Mouse (Mus musculus) gastrocnemius, adult 18-20 months (tissue): ENCODE measurements around the gene AW549877. TPM values are rescaled to one million over a fixed set of nuclear protein-coding genes. Genes with fewer than 3 reads are reported as not detected.
A peak's percentile ranks its signal among the peaks of the same experiment; 100 is the strongest.

ENCODE experiments used
- DNase-seq: peaks from one replicate; pipeline ENCODE4 v3.0.0; 2021; ENCODE audit warnings: low spot score
- long read RNA-seq, 2 experiments: library from polyadenylated mRNA; stranded (forward); transcript quantifications; one replicate each; pipeline ENCODE4 v2.0.0; 2021
- total RNA-seq, 2 experiments: library from RNA; stranded (reverse); gene quantifications; 2 replicates each; pipeline ENCODE4 v1.2.3; 2021

AW549877 gene
- total RNA-seq, result 10 to 100 TPM; 10.5 to 12.1 TPM
- long read RNA-seq, experiment 1, full-length matches to known transcripts, result 7 of 9 reads
- long read RNA-seq, experiment 1, partial matches to known transcripts, result 0 of 9 reads
- long read RNA-seq, experiment 1, other reads (novel, unspliced or antisense), result 2 of 9 reads
- long read RNA-seq, experiment 2, full-length matches to known transcripts, result 10 of 15 reads
- long read RNA-seq, experiment 2, partial matches to known transcripts, result 0 of 15 reads
- long read RNA-seq, experiment 2, other reads (novel, unspliced or antisense), result 5 of 15 reads

DNA sequence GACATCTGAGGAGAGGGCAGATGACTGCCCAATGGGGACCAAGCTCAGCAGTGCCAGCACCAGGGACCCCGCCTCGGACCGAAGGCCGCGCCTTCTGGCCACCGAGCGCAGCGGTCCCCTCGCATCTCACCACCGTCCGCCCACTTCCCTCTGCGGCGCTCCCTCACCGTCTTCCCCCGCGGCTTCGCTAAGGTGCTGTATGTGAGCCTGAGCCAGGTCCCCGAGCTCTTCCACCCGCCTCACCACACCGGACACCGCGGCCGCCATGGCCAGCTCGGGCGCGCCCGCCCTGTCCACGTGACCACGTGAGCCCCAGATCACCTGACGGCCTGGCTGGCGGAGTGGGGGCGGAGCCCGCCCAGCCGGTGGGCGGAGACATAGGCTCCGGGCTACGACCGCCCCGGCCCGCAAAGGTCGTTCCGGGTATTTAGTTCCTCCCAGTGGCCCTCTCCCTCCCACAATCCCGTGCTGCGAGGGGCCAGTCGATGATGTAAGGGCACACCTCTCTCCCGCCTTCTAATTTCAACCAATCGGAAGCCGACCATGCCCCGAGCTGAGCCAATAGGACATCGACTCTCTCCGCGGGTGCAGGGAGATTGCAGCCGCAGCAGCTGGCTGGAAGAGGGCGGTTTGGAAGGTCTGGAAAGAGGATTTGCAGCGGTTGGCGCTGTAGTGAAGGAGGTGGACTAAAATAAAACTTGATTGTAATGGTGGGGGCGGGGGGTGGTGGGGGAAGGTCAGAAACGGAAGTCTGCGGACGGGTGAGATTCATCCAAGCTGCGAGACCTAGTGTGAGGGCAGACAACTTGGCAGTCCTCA is at the start of gene AW549877:
TSS of gene AW549877 (minus strand) at position 297 of the 819 bp plus-strand sequence.
- peak; percentile 98 for DNase-seq

DNA sequence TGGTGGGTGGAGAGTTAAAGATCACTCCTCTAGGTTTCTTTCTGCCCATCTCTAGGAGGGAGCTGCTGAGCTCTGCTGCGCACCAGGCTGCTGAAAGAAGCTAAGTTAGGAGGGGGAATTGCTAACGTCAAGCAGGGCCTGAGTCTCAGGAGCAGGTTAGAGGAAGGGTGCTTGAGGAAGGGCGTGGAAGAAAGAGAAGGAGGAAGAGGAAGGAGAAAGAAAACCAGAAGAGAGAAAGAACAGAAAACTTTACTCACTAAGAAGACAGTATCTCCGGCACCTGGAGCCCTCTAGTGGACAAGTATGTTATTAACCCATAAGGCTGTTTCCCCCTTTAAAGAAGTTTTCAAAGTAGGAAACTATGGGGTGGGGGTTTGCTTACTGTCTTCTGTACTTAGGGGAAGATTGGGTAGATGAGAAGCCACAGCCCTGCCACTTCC is 47.5 kb upstream of the AW549877 start:
- peak; percentile 24 for DNase-seq

- DNase-seq, result no peak
These were observed 46.9 kb upstream of the AW549877 start for GRCm38 (mm10) chr15:4042423-4042822.

GRCm38 (mm10) chr15:4033168-4034004 is 37.8 kb upstream of the AW549877 start:
- DNase-seq, result no peak

GRCm38 (mm10) chr15:4028960-4029359 is 33.4 kb upstream of the AW549877 start:
- no peak for DNase-seq

DNA sequence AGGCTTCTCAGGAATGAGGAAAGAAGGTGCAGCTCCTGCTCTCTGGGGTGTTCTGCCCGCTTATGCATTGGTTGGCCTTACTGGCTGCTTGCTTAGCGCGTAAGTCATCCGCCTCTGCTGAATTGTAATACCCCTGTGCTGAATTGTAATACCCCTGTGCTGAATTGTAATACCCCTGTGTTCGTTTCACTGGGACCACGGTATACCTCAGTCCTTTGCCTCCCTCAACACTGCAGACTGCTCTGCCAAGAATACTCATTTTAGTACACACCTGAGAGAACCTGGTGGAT is 32.8 kb upstream of the AW549877 start:
- no peak for DNase-seq

DNA sequence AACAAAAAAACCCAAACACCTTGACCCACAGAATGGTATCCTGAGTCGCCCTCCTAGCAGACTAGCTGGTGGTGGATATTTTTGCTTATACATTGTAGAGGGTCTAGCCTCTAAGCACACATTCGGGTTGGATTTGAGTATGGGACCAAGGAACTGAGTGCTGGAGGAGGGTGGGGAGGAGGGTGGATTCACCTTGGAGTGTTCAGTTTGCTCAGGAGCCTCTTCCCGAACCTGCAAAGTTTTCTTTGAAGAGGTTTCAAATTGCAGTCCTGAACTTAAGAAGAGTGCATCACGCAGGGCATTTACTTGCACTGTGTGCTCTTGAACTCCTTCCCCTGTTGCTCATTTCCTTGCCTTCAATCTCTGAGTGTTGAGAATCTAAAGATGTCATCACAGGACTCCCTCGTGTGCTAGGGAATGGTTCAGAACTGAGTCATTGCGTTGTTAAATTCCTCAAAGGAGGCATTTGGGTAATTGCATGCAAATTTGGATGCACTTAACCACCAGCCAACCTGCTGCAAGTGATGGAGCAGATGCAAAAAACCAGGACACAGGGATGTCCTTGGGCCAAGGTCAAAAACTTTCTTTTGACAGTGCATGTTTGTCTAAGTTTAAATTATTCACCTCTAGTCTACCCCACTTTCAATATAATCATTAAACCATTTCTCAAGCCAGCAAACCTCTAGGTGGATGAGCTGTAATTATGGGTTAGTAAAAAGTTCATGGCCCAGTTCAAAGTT is 32.3 kb upstream of the AW549877 start:
- DNase-seq, result no peak

DNA sequence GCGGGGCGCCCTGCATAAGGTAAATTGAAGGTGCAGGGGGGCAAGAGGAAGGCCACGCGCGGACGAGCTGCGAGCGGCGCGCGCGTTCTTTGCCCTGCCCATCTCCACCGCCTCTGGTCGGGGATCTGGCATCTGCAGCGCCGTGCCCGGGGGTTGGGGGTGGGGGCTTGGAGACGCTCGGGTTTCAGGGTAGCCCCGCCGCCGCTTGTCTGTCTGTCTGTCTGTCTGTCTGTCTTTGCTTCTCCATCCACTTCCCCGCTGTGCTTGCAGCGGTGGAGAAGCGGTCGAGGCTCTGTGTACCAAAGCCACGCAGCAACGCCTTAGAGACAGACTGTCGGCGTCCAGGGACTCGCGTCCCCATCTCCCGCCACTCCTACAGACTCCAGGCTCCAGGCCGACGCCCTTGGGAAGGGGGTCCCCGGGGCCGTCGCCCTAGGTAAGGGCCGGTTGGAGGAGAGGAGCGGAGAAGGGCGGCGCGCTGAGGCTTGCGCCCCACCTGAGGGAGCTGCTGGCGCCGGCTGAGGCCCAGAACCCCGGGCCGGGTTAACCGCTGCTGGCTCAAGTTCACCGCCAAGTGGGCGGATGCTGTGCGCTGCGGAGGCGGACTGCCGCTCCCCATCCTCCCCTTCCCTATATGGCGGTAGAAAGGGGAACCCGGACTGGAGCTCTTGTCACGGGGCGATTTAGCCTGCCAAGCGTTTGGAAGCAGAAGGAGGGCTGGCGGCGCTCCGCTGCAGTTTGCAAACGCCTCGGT is 31.5 kb upstream of the AW549877 start:
- peak; percentile 81 for DNase-seq

GRCm38 (mm10) chr15:4026231-4026773 is 30.8 kb upstream of the AW549877 start, which contains the start of gene Oxct1:
Oxct1 (plus strand) TSS chr15:4026383.
- DNase-seq, result peak; percentile 85

DNA sequence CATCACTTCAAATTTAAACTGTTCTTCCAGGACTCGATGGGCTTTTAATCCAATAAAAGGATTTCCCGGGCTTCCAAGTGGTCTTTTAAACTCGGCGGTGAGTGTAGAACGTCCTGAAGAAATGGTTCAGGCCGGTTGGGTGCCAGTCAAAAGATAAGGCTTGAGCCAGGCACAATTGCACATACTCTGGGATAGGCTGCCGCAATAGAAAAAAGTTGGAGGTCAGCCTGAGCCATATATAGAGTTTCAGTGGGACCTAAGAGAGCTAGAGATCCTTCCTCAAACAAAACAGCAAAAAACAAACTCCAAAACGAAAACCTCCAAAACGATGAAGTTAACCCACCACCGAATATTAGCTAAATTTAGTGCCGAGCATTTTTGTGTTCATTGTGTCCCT is 30.0 kb upstream of the AW549877 start:
- no peak for DNase-seq

GRCm38 (mm10) chr15:4024726-4025507 is 29.4 kb upstream of the AW549877 start:
- no peak for DNase-seq

- DNase-seq, result no peak
These were observed 28.2 kb upstream of the AW549877 start for GRCm38 (mm10) chr15:4023747-4024146.

DNA sequence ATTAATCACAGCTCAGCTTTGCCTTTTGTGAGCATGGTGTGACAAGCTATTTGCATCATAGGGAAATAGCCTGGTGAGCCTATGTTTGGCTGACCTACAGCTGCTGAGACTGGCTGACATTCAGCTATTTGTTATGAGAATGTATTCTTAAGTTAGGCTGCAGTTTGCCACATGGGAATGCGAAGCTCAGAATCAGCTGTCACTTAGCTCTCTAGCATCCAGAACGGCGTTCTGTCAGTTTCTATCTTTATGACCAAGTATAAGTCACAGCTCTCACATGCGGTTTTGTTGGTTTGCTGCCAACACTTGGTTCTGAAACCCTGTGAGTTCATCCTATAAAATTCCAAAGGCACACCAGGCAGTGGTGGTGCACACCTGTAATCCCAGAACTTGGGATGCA is 25.2 kb upstream of the AW549877 start:
- peak; percentile 14 for DNase-seq

DNA sequence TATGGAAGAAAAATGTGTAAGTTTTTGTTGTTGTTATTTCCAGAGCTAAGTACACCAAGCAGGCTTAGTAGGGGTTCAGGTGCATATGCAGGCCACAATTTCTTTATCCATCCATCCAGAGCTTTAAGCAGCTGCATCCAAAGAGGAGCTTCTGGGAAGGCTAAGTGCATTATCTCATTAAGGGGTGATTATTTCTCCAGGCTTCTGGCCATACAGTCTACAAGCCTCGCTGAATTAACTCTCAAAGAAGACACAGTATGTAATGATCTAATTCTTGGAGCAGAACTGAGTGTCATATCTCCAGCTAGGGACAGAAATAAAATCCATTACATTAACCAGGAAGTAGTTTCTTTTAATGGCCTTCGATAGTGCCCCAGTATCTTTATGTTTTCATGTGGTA is 18.3 kb upstream of the AW549877 start:
- no peak for DNase-seq

GRCm38 (mm10) chr15:4000536-4000935 is 5.0 kb upstream of the AW549877 start:
- DNase-seq, result no peak

GRCm38 (mm10) chr15:3999144-3999543 is 3.6 kb upstream of the AW549877 start:
- DNase-seq, result no peak

DNA sequence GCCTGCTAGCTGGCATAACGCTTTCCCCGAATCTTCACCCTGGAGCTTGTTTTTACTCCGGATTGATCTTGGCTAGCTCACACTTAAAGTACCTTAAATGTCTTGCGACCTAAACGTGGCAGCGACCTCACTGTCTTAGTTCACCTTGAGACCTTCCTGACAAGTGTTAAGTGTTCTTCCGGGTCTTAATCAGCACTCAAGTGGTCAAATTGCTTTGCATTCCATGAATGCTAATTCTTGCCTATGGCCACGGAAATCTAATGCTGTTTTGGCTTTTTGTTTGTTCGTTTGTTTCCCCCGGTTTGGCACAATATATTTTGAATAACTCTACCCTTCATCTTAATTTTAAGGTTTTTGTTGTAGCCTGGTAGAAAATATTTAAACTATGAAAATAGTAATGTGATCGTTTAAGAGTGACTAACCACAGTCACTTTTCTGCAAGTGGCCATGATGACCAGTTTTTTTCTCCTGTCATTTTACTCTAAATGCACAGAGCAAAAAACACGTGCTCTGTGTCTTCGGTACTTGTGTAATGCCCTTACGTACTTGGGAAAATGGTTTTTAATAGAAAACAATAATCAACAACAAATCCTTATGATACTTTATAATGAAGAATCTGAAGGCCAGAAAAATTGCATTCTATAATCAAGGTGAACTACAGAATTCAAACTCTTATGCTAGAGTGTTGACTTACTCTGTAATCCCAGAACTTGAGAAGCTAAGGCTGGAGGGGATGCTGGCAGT is 895 bp upstream of the AW549877 start:
- no peak for DNase-seq

DNA sequence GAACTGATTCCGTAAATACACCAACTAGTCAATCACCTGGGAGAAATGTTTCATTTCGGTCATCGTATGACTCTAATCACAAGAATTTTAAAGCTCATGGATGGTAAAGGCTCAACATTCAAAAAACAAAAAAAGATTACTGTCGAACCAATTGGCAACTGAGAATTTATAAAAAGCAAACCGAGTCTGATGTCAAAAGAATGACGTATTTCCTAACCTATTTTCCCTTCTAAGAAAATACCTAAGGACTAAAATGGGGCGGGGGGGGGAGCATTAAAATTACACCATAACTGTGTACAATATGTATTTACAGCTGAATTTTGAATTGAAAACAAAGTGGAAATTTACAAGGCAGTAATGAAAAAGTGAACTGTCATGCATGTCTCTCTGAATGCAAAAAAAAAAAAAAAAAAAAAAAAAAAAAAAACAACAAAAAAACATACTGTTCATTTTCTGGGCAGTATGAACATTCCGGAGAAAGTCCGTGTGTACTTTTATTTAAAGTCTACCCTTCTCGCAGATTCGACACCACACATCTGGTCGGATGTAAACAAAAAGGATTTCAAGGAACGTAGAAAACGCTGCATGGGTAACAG is 594 bp downstream of the AW549877 start:
- DNase-seq, result no peak
